Mouse (Mus musculus) cerebellum, adult 2 months (tissue): Measurements from ENCODE around the gene Prkcg. TPM values are rescaled to one million over a fixed set of nuclear protein-coding genes. Genes with fewer than 3 reads are reported as not detected.
"Not testable (repeated sequence)": the region's sequence is repeated elsewhere in the genome, so short reads cannot be mapped to it uniquely, and the experiment has no call there.

Experiments
- DNase-seq, 2 experiments: peaks; one replicate each; pipeline ENCODE4 v3.0.0; 2021
- H3K27ac ChIP-seq: fragments of 200-500 bp; 2 replicates; pipeline ENCODE4 v1.5.1; 2012; ENCODE audit warnings: low read length, control low read depth, inconsistent platforms; ENCODE audit not compliant: insufficient read depth
- H3K27me3 ChIP-seq: fragments of 200-500 bp; 2 replicates; pipeline ENCODE4 v1.6.1; 2012; ENCODE audit warnings: inconsistent platforms, mild to moderate bottlenecking, low read length, moderate library complexity; ENCODE audit not compliant: control insufficient read depth, insufficient read depth
- H3K4me1 ChIP-seq: fragments of 200-500 bp; 2 replicates; pipeline ENCODE4 v1.6.1; 2011; ENCODE audit warnings: low read length; ENCODE audit not compliant: control insufficient read depth, insufficient read depth
- H3K4me3 ChIP-seq: fragments of 200-500 bp; replicated peaks from 2 replicates; pipeline ENCODE3; 2011; ENCODE audit warnings: mild to moderate bottlenecking, low read depth, low read length, control low read depth; ENCODE audit not compliant: insufficient read depth
- CTCF ChIP-seq: fragments of 200-500 bp; IDR thresholded peaks from 2 replicates; pipeline ENCODE4 v1.5.1; 2011; ENCODE audit warnings: low read depth, mild to moderate bottlenecking, control low read depth, low read length, moderate library complexity, borderline replicate concordance; ENCODE audit not compliant: insufficient read depth
- POLR2A ChIP-seq: fragments of 200-500 bp; IDR thresholded peaks from 2 replicates; pipeline ENCODE4 v1.6.1; 2011; ENCODE audit warnings: low read length, control low read depth, borderline replicate concordance; ENCODE audit not compliant: insufficient read depth
- WGBS: fragments of 180-500 bp; shearing (Covaris S2); methylation state at CpG from one replicate; pipeline ENCODE4 v1.1.7; 2018; 5-methylcytosine and 5-hydroxymethylcytosine counted together
- polyA plus RNA-seq: library from polyadenylated mRNA; depleted of rRNA; stranded (reverse); fragments of >200 nt; gene quantifications from 2 replicates; pipeline ENCODE4 v1.2.3, GENCODE M21; 2012

The Prkcg gene
- polyA plus RNA-seq, 1 experiment = 152 TPM

DNA sequence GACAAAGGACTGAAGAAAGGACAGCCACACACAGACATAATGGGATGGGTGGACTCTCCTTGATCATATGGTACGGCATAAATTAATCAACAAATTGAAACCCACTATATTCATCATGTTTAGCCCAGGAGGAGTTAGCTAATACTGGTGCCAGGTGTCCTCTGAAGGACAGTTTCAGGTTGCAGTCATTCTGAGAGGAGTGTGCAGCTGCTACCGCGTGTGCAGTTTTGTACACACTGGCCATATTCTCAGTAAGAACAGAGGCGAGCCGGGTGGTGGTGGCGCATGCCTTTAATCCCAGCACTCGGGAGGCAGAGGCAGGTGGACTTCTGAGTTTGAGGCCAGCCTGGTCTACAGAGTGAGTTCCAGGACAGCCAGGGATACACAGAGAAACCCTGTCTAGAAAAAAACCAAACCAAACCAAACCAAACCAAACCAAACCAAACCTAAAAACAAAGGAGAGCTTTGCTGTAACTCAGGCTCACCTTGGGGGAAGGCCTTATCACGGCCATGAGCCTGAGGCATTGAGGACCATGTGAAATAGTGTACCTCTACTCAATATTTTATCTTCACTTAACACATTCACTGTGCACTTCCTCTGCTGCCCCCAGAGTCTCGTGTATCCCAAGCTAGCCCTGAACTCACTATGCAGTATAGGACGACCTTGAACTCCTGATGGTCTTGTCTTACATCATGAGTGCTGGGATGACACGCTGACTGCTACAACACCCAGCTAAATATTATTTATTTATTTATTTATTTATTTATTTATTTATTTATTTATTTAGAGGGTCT is 5.7 kb upstream of the Prkcg start:
- Histone ChIP-seq H3K4me3 (no peak overlapping the region), H3K4me1 (no peaks in the 10 kb centered on the region), H3K27me3 (no peaks in the 10 kb centered on the region), H3K27ac (no peak overlapping the region)
- TF ChIP-seq CTCF = no peak
- TF ChIP-seq POLR2A = no peak
- 91% methylated on average over 11 of the region's 11 CpGs for WGBS
- no peak for DNase-seq

DNA sequence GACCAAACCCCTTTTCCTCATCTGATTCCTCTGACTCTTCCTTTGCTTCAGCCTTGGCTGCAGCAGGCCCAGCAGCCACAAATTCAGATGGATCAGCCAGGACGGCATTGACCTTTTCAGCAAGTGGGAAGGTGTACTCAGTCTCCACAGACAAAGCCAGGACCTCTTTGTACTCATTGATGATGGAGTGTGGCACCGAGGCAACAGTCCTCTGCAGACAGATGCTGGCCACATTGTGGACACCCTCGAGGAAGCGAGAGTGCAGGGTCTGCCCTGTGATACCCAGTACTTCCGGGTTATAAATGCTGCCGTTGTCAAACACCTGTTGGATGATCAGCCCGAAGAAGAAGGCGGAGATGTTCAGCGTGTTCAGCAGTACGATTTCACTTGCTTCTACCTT is 4.4 kb upstream of the Prkcg start:
- no peaks in the 10 kb centered on the region for H3K27me3 ChIP-seq
- 85% methylated on average over 10 of the region's 10 CpGs for WGBS
- no peaks in the 10 kb centered on the region for H3K4me1 ChIP-seq
- no peak for DNase-seq
- no peak overlapping the region for H3K4me3 ChIP-seq
- H3K27ac ChIP-seq = no peak overlapping the region
- TF ChIP-seq CTCF (no peak), POLR2A (no peak)

DNA sequence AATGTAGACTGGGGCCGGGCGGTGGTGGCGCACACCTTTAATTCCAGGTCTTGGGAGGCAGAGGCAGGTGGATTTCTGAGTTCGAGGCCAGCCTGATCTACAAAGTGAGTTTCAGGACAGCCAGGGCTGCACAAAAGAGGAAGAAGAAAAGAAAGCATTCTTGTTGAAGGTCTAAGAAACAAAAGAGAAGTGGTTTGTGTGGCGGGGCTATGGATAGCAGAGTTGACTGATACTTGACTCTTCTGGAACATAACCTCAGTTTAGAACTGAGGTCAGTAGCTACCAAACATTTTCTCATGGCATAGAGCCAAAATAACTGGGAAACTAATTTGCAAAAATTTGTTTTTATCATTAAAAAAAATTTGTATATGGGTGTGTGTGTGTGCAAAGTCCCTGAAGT is 2.9 kb upstream of the Prkcg start:
- DNase-seq = no peak
- TF ChIP-seq CTCF (no peak), POLR2A (no peak)
- H3K4me3 ChIP-seq = no peak overlapping the region
- no peak overlapping the region for H3K27ac ChIP-seq
- no peaks in the 10 kb centered on the region for H3K4me1 ChIP-seq
- no peaks in the 10 kb centered on the region for H3K27me3 ChIP-seq
- WGBS = 96% methylated on average over 5 of the region's 5 CpGs

DNA sequence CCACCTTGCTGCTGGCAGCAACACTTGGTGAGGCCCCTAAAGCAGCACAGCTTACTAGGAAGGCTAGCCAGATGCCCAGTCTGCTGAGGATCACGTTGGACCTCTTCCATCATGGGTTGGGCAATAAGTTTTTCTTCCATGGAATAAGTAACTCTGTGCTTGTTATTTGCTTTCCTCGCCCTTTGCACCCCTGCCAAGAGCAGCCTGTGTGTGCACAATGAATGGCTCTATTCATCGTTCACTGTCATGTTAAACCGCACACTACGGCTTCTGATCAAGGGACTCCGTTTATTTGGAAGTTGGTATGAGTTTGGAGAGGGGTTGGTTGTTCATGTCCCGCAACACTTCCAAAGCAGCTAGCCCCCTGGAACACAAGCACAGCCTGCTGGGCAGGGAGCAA is 1.8 kb upstream of the Prkcg start:
- Histone ChIP-seq H3K4me1 (no peaks in the 10 kb centered on the region), H3K27ac (no peak overlapping the region), H3K27me3 (no peaks in the 10 kb centered on the region), H3K4me3 (no peak overlapping the region)
- WGBS = 41% methylated on average over 7 of the region's 7 CpGs
- DNase-seq = no peak
- TF ChIP-seq POLR2A (no peak), CTCF (no peak)

DNA sequence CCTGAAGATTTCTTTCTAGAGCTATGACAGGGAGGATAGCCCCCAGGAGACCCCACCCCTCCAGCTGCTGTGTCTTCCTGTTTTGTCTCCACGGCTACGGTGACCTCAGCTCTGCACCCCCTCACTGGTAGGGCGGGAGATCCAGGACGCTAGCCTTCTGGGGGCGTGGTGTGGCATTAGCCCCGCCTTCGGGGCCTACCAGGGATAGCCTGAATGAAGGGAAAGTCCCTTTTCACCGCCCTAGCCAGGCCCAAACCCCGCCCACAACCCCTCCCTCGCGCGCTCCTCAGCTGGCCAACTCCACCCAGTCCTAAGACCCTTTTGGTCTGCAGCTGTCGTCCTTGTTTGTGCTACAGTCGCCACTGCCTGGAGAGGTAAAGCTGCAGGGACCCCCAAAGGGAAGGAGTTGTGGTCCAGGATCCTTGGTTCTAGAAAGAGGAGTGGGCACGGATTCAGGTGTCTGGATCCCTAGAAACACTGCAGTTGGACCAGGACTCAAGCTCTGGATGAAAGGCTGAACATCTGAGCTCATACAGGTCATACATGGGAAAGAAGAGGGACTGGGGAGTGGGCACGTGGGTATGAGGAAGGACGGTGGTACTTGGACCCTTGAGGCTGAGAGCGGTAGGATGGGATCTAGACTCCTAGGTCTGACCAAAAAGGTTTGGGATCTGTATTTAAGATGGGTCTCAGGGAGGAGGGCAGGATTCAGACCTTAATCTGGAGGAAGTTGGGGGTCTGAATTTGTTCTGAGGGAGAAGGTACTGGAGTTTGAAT is 1.5 kb downstream of the Prkcg start:
- 5% methylated on average over 18 of the region's 18 CpGs for WGBS
- Histone ChIP-seq H3K27ac (peak overlapping the region; percentile 96; the same call in 1 of the 2 replicates), H3K4me3 (peak overlapping the region; percentile 95), H3K4me1 (no peaks in the 10 kb centered on the region), H3K27me3 (no peaks in the 10 kb centered on the region)
- DNase-seq = peak; percentile 86 to 88
- TF ChIP-seq CTCF = no peak
- TF ChIP-seq POLR2A = 0 out of 2 replicates have a peak, but pooled peaks have one; percentile 32

DNA sequence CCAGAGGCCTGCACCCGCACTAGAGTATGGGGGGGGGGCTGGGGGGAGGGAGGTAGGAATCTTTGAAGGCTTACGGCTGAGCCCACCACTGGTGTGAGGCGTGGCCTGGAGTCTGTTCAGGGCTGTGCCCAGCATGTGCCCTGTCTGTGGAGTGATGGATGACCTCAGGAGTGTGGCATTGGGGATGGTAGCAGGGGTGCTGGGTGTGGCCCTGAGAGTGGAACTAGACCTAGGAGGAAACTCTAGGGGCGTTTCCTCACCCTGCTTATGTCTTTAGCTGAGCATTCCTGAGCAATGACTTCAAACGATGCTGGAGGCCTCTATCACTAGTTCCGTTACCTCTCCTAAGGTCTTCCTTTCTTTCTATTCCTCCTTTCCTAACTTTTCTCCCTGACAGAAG is 2.2 kb downstream of the Prkcg start:
- TF ChIP-seq CTCF (no peak), POLR2A (no peak)
- no peaks in the 10 kb centered on the region for H3K4me1 ChIP-seq
- DNase-seq = no peak
- H3K4me3 ChIP-seq = no peak overlapping the region
- 68% methylated on average over 6 of the region's 6 CpGs for WGBS
- no peaks in the 10 kb centered on the region for H3K27me3 ChIP-seq
- H3K27ac ChIP-seq = no peak overlapping the region

DNA sequence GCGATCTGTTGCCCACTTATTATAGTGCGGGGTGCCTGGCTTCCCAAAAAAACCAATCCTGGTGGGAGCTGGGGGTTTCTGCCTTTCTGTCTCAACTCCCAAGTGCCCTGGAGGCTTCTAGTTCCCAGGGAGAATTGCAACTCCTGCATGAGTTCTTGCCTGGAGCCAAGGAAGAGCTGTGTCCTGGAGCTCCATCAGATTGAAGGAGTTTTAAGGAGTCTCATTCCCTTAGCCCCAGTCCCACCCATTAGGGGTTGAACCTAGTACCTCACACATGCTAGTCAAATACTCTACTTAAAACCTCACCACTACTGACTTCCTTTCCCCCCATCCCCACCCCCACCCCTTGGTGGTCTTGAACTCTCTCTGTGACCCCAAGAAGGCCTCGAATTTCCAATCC is 2.8 kb downstream of the Prkcg start:
- Histone ChIP-seq H3K27ac (no peak overlapping the region), H3K4me1 (no peaks in the 10 kb centered on the region), H3K4me3 (no peak overlapping the region), H3K27me3 (no peaks in the 10 kb centered on the region)
- no peak for TF ChIP-seq POLR2A
- no peak for TF ChIP-seq CTCF
- no peak for DNase-seq
- 79% methylated on average over 3 of the region's 3 CpGs for WGBS

DNA sequence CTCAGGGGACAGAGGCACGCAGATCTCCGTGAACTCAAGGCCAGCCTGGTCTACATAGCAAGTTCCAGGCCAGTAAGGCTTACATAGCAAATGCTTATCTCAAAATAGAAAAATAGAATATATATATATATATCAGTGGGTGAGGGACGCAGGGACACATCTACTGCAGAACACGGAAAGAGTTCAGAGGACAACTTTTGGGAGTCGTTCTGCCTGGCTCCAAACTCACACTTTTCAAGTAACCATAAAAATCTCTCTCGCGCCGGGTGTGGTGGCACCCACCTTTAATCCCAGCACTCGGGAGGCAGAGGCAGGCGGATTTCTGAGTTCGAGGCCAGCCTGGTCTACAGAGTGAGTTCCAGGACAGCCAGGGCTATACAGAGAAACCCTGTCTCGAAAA is 3.3 kb downstream of the Prkcg start:
- not testable (repeated sequence) for H3K27ac ChIP-seq, H3K27me3 ChIP-seq, DNase-seq, H3K4me1 ChIP-seq, H3K4me3 ChIP-seq
- WGBS = 80% methylated on average over 12 of the region's 12 CpGs
